Mouse (Mus musculus) bone marrow macrophage, adult 2 months (primary cell): ENCODE data around the gene A330070K13Rik.

Experiments
- CTCF ChIP-seq: IDR thresholded peaks from 2 replicates; pipeline ENCODE4 v1.5.1; 2012; ENCODE audit warnings: low read depth, mild to moderate bottlenecking, low read length, moderate library complexity
- POLR2A ChIP-seq: IDR thresholded peaks from 2 replicates; pipeline ENCODE4 v1.6.1; 2012; ENCODE audit warnings: mild to moderate bottlenecking, low read depth, low read length, borderline replicate concordance

DNA sequence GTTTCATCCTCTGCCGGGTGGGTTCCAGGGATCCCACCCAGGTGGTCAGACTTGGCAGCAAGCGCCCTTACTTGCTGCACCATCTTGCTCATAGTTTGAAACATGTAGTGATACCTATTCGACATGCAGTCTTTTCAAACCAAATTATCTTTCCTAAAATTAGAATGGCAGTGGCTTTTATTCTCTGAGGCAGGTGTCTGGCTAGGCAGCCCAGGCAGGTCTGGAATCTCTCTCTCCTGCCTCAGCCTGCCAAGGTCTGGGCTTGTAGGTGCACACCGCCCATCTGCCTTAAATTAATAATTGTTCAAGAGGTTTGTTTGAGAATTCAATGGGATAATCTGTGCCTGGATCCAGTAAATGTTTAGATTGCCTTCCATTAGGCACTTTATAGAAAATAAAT lies 53.6 kb downstream of the A330070K13Rik start:
- TF ChIP-seq CTCF (no peak), POLR2A (no peak)
